Mouse (Mus musculus) right cerebral cortex, postnatal 4 days (tissue): ENCODE measurements around the gene Eif5.

Experiments
- DNase-seq: peaks from one replicate; pipeline ENCODE4 v3.0.0-alpha.2; 2022

The Eif5 gene

DNA sequence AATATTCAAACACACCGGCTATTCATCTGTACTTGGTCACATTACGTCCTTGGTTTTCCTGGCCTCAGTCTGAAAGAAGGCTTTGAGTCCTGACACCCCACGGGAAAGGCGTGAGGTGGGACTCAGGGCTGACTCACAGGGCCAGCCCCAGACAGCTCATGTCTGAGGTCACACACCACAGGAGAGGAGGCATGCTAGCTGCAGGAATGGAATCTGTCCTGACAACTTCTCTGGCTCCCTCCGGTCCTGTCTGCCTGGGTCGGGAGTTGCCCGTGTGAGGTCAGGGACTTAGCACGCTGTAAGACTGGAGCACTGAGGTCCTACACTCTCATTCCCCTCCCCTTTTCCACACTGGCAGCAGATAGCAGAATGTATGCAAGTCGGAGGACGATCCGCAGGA, 31.0 kb downstream of the Eif5 start:
- no peak for DNase-seq

DNA sequence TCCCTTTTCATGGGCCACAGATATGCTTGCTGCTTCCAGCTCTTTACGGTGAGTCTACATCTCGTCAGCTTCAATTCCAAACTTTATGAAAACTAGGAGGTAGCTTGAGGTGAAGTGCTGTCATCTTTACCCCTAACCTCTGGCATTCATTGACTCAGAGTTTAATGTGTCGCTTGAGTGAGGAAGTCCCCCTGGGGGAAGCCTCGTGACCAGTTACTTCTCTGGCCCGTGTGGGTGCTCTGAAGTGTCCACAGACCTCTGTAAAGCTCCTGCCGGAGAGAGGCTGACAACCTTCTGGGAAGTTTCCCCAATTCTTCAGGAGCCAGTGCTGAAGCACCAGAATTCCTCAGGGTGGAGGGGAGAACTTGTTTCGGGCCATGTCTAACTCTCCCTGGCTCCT, 34.6 kb downstream of the Eif5 start:
- no peak for DNase-seq

DNA sequence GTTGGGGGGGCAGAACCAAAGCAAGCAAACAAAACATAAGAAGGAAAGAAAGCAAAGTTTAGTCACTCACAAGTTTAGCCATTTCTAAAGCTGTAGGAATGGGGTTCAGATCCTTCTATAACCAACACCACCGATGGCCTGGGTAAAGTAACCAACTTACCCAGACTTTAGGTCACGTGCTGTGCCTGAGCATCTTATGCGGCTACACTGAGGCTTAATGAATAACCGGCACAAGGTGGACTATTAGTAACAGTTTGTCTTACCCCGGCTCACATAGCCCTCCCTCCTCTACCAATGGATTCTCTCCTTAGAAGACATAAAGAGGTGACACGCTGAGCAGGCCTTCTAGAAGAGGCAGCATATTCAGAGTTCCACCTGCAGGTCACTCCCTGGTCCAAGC, 35.5 kb downstream of the Eif5 start:
- DNase-seq, result no peak

DNA sequence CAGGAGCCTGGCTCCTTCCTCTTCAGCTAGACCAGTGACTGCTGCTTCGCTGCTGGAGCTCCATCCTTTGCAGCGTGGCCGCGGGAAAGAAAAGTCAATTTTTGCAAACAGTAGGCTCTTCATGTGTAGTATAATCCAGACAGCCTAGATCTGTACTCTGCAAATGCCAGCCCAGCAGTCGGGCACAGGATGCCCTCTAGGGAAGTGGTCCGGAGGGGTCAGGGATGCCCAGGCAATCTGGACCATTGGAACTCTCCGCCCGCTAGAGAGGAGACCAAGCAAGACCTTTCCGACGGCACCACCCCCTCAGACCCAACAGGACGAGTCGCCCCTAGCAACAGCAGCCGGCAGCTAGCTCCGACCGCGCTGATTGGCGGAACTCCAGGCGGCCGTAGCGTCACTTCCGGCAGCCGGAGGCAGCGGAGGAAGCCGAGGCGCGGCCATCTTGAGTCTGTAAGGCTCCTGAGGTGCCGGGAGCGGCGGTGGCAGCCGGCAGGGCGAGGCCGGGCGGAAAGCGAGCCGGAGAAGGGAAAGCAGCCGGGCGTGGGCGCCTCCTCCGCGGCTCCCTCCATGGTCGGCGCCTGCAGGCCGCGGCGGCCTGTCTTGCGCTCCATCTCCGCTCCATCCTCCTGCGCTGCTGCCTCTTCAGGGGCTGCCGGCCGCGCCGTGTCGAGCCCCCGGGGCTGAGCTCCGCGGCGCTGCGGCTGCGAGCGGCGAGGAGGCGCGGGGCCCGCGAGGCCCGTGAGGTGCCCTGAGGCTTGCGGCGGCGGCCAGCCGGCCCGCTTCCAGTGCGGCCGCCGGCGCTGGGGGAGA, 36.5 kb downstream of the Eif5 start, which contains the start of gene Mark3:
Mark3 (plus strand) TSS at position 450 of the 813 bp plus-strand sequence.
- DNase-seq, result peak; percentile 99

DNA sequence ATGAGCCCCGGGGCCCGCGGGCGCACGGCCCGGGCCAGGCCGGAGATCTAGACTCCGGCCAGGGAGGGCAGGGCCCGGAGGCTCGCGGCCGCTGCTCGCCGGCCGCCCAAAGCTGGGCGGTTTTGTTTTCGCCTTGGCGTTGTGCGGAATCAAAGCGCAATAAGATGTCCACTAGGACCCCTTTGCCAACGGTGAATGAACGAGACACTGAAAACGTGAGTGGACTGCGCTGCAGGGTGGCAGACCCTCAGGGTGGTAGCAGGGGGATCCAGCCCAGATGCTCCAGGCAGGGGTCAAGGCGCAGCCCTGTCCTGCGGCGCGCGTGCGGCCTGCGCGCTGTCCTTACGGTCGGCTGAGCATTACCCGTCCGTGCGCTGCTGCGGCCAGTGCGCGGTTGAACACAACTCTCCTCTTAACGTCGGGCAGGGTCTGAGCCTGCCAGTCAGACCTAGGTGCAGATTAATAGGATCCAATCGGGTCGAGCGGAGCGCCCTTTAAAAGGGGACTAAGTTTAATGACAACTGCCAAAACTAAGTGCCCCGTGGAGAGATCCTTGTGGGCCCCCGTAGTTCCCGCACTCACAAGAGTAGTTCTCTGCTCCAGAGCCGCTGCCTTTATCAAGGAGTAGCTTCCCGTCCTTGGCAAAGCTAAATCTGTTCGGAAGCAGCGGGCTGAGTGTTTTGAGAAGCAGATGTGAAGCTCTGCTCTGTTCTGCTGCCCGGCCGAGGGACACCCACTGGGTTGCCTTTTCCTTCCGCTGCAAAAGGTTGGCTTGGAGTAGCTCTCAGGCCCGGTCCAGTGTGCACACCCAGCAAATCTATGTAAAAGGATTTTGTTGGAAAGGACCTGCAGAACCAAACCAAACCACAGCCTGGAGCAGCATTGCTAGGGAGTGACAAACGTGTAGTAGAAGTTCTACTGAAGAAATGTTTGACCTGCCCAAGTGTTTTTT, 37.3 kb downstream of the Eif5 start:
- peak; percentile 26 for DNase-seq

DNA sequence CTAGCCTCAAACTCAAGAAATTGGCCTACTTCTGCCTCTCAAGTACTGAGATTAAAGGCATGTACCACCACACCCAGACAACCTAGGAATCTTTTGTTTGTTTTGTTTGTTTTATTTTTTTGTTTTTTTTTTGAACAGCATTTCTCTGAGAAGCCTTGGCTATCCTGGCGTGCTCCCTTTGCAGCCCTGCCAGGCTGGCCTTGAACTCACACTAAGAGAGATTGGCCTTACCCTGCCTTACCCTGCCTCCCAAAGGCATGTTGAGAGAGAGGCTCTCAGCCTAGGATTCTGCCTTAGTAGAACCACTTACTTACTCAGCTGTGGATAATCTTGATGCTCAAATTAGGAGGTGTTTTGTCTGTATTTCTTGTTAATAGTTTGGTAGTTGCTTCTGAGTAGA, 45.2 kb downstream of the Eif5 start:
- no peak for DNase-seq

DNA sequence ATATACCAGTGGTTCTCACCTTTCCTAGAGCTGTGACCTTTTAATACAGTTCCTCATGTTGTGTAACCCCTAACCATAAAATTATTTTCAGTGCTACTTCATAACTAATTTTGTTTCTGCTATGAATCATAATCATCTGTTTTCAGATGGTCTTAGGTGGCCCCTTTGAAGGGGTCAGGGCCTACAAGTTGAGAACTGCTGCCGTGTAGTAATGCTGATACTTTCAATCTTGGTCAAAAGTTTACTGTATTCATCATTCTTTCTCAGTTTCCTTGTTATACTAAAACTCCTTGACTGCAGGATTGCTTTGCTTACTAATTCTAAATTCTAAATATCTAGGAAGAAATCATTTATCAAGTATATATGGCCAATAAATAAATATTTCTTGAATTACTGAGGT, 46.6 kb downstream of the Eif5 start:
- no peak for DNase-seq

DNA sequence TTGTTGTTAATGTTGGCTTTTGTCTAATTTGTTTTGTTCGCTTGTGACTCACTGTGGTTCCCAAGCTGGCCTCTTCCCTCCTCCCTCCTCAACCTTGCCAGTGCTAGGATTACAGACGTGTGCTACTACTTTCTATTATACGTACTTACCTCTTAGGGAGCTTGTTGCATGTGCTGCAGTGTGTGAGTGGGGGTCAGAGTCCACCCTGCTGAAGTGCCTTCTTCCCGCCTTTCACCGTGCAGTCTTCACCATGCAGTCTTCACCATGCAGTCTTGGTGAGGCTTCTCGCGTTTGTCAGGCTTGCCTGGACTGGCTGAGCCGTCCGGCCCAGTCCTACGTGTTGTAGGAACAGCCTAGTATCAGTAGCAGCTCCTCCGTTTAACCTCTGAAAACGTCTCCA, 49.4 kb downstream of the Eif5 start:
- no peak for DNase-seq

DNA sequence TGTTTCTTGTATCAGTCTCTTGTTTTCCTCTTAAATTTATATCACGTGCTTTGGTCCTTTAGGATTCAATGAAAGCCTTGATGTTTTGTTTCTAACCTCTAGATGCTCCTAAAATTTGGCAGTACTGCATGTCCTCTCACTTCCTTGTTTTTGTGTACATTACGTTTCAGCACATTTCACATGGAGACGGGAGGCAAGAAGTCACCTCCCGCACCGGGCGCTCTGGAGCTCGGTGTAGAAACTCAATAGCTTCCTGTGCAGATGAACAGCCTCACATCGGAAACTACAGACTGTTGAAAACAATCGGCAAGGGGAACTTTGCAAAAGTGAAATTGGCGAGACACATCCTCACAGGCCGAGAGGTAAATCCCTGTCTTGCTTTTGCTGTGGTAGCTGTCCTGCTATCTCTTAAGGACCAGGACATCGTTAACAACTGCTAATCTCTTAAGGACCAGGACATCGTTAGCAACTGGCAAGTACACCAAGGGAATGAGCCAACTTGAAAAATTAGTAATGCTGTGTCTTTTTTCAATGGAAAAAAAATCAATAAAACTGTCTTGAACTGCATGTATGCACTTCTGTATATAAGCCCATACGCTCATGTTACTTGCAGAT, 54.7 kb downstream of the Eif5 start:
- DNase-seq, result no peak

DNA sequence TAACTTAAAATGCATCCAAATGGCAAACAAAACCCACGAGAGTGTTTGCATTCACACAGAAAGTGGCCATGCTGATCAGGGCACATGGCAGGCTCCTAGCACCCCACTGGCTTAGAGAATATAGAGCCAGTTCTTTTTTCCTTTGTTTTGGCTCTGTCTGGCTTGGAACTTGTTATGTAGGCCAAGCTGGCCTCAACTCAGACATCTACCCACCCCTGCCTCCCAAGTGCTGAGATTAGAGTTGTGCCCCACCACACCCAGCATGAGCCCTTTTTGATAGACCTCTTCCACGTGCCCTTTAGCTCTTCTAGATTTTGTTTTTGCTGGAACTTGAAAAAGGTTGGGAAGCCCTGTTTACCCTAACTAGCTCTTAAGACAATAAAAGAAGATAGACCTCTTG, 56.0 kb downstream of the Eif5 start:
- no peak for DNase-seq
